Mouse (Mus musculus): ENCODE results near the gene Hsp90ab1. TPM values are rescaled to one million over a fixed set of nuclear protein-coding genes. Genes with fewer than 3 reads are reported as not detected.
A peak's percentile ranks its signal among the peaks of the same experiment; 100 is the strongest.

Hsp90ab1 gene
- total RNA-seq, 2 experiments from 2014 or later, result 1,565 to 1,601 TPM

- intact Hi-C loops (cut with DNase I), result loop anchor here (2.0 kb wide), 2 partner anchors 18 to 24 kb away; partner anchors contain the start of gene Hsp90ab1
- DNase-seq (ENCODE audit: low spot score in 2 of 2), result peak; percentile 70 to 81
These were observed 24.2 kb downstream of the Hsp90ab1 start for GRCm38 (mm10) chr17:45548541-45549512.

GRCm38 (mm10) chr17:45547461-45548190 lies 25.4 kb downstream of the Hsp90ab1 start:
- intact Hi-C loops (cut with DNase I), result loop anchor here (2.0 kb wide), 2 partner anchors 17 to 25 kb away; partner anchors contain the start of gene Hsp90ab1
- no peak for DNase-seq (ENCODE audit: low spot score in 2 of 2)

GRCm38 (mm10) chr17:45546941-45547340 lies 26.1 kb downstream of the Hsp90ab1 start:
- no peak for DNase-seq (ENCODE audit: low spot score in 2 of 2)

GRCm38 (mm10) chr17:45545278-45545961 lies 27.7 kb downstream of the Hsp90ab1 start:
- intact Hi-C loops (cut with DNase I), result no loop called here
- no peak for DNase-seq (ENCODE audit: low spot score in 2 of 2)

More at GRCm38 (mm10) chr17:45546941-45547340, 26.1 kb downstream of the Hsp90ab1 start:
- intact Hi-C loops (cut with DNase I), result no loop called here

GRCm38 (mm10) chr17:45544873-45545277 lies 28.2 kb downstream of the Hsp90ab1 start:
- peak in 1 of 2 experiments; percentile 41 for DNase-seq (ENCODE audit: low spot score in 2 of 2)
- intact Hi-C loops (cut with DNase I), result no loop called here

- no peak for DNase-seq (ENCODE audit: low spot score in 2 of 2)
- intact Hi-C loops (cut with DNase I), result no loop called here
These were observed 28.8 kb downstream of the Hsp90ab1 start for GRCm38 (mm10) chr17:45544001-45544872.

- intact Hi-C loops (cut with DNase I), result no loop called here
- no peak for DNase-seq (ENCODE audit: low spot score in 2 of 2)
These were observed 30.0 kb downstream of the Hsp90ab1 start for GRCm38 (mm10) chr17:45543115-45543514.

GRCm38 (mm10) chr17:45542705-45543104 lies 30.4 kb downstream of the Hsp90ab1 start:
- intact Hi-C loops (cut with DNase I), result no loop called here
- no peak for DNase-seq (ENCODE audit: low spot score in 2 of 2)

GRCm38 (mm10) chr17:45542129-45542528 lies 30.9 kb downstream of the Hsp90ab1 start:
- no peak for DNase-seq (ENCODE audit: low spot score in 2 of 2)
- intact Hi-C loops (cut with DNase I), result no loop called here

- intact Hi-C loops (cut with DNase I), result no loop called here
- DNase-seq (ENCODE audit: low spot score in 2 of 2), result peak in 1 of 2 experiments; percentile 69
These were observed 33.4 kb downstream of the Hsp90ab1 start for GRCm38 (mm10) chr17:45539664-45540063.

- intact Hi-C loops (cut with DNase I), result no loop called here
- DNase-seq (ENCODE audit: low spot score in 2 of 2), result peak in 1 of 2 experiments; percentile 72
These were observed 34.7 kb downstream of the Hsp90ab1 start for GRCm38 (mm10) chr17:45538394-45538793.

GRCm38 (mm10) chr17:45536264-45536663 lies 36.8 kb downstream of the Hsp90ab1 start:
- intact Hi-C loops (cut with DNase I), result no loop called here
- DNase-seq (ENCODE audit: low spot score in 2 of 2), result peak in 1 of 2 experiments; percentile 56

GRCm38 (mm10) chr17:45532896-45533295 lies 40.2 kb downstream of the Hsp90ab1 start:
- intact Hi-C loops (cut with DNase I), result no loop called here
- DNase-seq (ENCODE audit: low spot score in 2 of 2), result no peak

GRCm38 (mm10) chr17:45530346-45530782 lies 42.7 kb downstream of the Hsp90ab1 start:
- DNase-seq (ENCODE audit: low spot score in 2 of 2), result peak; percentile 76 to 92
- intact Hi-C loops (cut with DNase I), result loop anchor here (2.0 kb wide), 1 partner anchor 18 kb away; the partner anchor contains the start of gene Tmem151b

GRCm38 (mm10) chr17:45526571-45526970 lies 46.5 kb downstream of the Hsp90ab1 start:
- intact Hi-C loops (cut with DNase I), result no loop called here
- DNase-seq (ENCODE audit: low spot score in 2 of 2), result peak in 1 of 2 experiments; percentile 43

- DNase-seq (ENCODE audit: low spot score in 2 of 2), result no peak
- intact Hi-C loops (cut with DNase I), result no loop called here
These were observed 48.1 kb downstream of the Hsp90ab1 start for GRCm38 (mm10) chr17:45524961-45525360.

GRCm38 (mm10) chr17:45523263-45523662 lies 49.8 kb downstream of the Hsp90ab1 start, which contains the start of gene Tcte1:
Gene Tcte1 (plus strand): TSS chr17:45523434.
- intact Hi-C loops (cut with DNase I), result no loop called here
- DNase-seq (ENCODE audit: low spot score in 2 of 2), result no peak

GRCm38 (mm10) chr17:45520136-45520535 lies 52.9 kb downstream of the Hsp90ab1 start:
- no peak for DNase-seq (ENCODE audit: low spot score in 2 of 2)
- intact Hi-C loops (cut with DNase I), result no loop called here
